Mouse (Mus musculus) thymus, adult 18-20 months (tissue): ENCODE measurements at regions not wholly inside any gene's neighbourhood (a gene's known extent, or its start where the extent isn't known, plus 50 kb on each side); places are given as distances from the start of the nearest gene placed in this dataset.

Source experiments
- DNase-seq, 2 experiments: peaks; one replicate each; pipeline ENCODE4 v3.0.0; 2022; ENCODE audit warnings: mixed read lengths in 2 of 2

DNA sequence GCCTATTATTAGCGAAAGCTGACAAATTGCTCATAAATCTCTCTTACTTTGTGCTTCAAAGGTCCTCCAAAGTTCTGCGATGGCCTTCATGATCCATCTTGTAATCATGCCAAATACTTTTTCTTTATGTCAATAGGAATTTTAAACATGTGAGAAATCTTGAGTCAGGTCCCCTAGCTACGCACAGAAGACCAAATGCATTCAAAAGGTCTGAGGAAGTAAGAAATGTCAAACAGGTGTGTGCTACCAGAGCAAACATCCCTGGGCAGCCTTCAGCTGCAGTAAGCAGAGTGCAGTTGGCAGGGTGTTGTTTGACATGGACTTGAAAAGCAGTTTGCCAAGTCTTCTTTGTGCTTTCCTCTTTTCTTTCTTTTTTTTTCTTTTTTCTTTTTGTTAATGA is 125.2 kb upstream of the Pkn2 start:
- DNase-seq: no peak

DNA sequence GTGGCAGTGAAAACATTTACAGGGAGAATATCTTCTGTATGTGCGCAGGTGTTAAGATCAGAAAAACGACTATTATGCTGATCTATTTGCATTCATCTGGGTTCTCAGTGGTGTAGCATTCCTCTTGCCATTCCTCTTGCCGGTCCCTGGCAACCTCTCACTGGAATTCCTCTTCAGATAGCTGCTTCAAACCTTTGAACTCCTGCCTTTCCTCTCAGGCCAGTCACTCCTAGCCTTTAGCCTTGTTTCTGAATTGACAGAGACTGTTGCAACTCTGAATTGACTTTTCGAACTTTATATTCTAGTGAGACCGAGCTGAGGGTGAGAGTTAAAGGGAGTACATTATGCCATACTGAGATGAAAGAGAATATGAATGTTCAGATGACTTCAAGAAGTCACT is 120.1 kb upstream of the Pkn2 start:
- DNase-seq: no peak

DNA sequence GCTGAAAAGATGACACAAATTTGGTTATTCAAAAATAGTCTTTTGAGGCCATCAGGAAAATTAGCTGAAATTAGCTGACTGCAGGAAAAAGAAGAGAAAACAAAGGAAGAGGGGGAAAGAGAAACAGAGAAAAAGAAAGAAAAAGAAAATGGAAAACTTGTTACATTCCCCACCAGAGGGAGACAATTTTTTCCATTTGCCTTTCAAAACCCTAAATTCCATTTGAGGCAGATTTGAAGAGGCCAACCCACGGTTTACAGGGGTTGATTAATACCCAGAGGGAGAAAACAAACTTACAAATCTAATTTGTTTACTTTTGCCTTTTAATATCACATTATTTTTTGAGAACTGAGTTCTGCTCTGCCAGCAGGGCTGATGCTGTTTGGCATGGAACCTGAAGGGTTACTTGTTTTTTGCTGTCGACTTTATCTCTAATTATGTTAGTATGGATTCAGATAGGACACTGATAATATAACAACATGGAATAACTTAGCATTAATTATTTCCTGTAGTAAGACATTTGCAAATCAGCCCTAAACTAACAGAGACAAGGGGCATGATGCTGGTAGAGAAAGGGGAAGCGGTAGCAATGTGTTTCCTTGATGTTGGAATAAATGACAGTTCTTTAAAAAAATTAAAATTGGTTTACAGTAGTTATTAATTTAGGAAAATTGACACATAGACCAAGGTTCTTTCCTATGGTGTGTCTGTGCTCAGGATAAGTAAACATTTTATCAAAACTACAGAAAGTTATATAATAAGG is 114.4 kb upstream of the Pkn2 start:
- no peak for DNase-seq

- no peak for DNase-seq
These were observed 102.7 kb upstream of the Pkn2 start for GRCm38 (mm10) chr3:142984547-142984946.

DNA sequence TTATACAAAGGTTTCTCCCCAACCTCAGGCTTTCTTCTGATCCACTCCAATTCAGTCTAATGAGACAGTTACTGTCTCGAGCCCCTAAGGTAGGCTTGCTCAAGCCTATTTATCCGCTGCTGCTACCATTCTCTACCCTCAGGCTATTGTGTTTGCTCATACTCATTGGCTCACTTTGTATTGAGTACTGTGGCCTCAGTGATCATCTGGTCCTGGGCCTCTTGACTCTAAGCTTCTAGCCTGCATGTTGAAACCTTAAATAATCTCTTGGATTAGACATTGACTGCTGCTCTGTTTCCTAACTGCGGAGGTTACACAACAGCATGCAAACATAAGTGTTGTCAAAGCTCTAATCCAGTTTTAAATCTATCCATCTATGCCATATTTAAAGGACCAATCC is 99.4 kb upstream of the Pkn2 start:
- no peak for DNase-seq

GRCm38 (mm10) chr3:142979161-142979560 is 97.4 kb upstream of the Pkn2 start:
- DNase-seq: no peak

- DNase-seq: no peak
These were observed 95.0 kb upstream of the Pkn2 start for GRCm38 (mm10) chr3:142976519-142977394.

DNA sequence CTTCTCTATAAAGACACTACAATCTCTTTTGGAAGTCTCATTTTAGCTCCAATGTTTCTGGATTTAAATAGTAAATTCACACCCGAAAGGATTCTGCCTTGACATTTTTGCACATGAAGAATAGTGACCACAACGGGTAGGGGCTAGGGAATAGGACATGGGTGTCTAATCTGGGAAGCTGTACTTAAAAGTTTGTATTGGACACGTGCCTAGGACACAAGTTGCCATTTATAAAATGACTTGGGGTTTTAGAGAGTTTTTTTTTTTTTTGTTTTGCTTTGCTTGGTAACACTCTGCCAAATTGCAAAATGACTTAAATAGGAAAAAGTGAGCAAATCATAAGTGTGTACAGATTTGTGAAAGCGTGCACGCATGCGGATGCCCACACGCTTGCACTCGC is 93.8 kb upstream of the Pkn2 start:
- no peak for DNase-seq

- no peak for DNase-seq
These were observed 87.7 kb upstream of the Pkn2 start for GRCm38 (mm10) chr3:142969501-142969900.

- DNase-seq: no peak
These were observed 83.8 kb upstream of the Pkn2 start for GRCm38 (mm10) chr3:142965604-142966003.

DNA sequence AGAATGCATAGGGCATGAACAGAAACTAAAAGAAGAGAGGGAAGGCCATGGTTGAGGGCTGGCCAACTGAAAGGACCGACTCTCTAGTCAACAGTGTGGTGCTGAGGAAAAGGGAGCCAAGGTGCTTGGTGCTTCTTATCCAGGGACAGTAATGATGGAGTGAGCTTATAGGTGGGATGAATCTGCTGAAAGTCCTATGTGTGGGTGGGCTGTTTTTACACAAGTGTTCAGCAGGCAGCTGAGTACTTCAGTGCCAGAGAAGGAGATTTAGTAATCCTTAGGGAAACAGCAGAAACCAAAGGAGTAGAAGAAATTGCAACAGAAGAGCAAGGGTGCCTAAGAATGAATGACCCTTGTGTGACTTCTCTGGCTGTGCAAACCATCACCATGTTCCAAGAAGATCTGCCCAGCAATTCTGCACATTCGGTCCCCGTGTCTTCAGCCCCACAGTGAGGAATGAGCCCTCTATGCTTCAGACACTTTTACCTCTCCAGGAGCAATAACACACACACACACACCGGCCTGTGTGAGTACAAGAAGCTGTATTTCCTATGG is 82.1 kb upstream of the Pkn2 start:
- DNase-seq: no peak

DNA sequence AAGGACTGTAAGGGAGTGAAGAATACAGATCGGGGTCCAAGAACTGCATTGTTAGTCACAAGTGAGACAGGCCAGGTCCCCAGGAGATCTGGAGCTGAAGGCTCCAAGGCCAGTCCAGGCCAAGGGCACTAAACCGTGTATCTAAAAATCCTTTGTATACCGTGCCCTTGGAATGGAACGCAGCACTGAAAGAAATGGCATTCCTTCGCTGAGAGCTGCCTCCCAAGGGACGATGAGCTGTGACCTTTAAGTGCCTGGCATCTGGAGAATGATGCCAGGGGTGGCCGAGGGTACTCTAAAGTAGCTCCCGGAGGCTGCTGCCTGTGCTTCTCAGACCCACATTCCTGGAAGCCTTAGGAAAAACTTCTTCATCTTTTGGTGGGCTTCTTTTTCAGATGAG is 76.0 kb upstream of the Pkn2 start:
- DNase-seq: no peak

DNA sequence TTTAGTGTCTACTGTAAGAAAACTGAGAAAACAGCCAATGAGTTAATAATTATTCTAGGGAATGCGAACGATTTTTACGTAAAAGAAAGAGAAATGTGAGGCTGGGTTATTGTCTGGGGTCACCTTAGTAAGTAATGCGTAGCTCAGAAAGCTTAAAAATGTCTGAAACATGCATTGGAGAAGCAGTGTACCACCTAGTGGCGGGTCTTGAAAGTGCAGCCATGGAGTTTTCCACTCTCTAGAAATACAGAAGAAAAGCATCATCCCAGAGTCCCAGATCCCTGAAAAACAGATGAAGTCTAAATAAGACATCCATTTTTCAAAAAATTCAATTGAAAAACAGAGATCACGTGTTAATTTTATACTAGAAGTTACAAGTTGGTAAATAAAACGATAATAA is 67.0 kb upstream of the Pkn2 start:
- no peak for DNase-seq

DNA sequence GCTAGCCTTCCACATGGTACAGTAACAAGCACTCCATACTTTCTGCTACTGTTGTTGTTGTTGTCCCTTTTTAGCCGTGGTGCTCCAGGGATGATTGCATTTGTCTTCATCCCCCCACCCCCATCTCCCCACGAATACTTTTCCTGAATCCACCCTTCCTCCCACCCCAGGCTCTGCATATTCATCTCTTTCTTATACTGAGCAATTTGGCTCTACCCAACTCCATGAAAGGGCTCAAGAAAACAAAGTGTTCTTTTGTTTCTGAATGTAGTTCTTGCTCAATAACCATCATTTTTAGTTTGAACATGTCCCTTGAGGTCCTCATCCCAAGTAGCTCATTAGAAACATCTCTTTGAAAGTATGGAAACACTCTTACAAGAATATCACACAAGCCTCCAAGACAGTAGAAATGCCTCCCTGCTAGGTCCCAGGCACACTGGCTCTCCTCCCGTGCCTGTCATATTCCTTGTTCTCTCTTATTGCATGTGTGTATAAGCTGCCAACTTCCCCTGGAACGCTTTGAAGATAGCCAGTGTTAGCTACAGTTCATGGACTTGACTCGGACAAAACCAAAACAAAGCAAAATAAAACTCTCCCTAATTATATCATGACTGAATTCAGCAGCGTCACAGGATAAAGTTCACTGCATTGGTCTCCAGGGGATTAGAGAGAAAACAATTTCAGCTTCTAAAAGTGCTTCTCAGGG is 59.7 kb upstream of the Pkn2 start:
- no peak for DNase-seq

- DNase-seq: no peak
These were observed 59.1 kb upstream of the Pkn2 start for GRCm38 (mm10) chr3:142940874-142941273.

GRCm38 (mm10) chr3:142939773-142940172 is 58.0 kb upstream of the Pkn2 start:
- DNase-seq: no peak

GRCm38 (mm10) chr3:142935949-142936348 is 54.1 kb upstream of the Pkn2 start:
- no peak for DNase-seq

- no peak for DNase-seq
These were observed 52.5 kb upstream of the Pkn2 start for GRCm38 (mm10) chr3:142934326-142934725.

GRCm38 (mm10) chr3:142933684-142934259 is 52.0 kb upstream of the Pkn2 start:
- DNase-seq: no peak
